Comparison of ENCODE assay signal across 7 mouse cellular contexts in genomic region chr14:20845577-20846088, GRCm38 (mm10). TPM values are rescaled to one million over a fixed set of nuclear protein-coding genes. Genes with fewer than 3 reads are reported as not detected.
DNase-seq lines count a peak whose midpoint lies in the region; ATAC-seq and TF ChIP-seq lines count a peak whose summit lies in the region.

No protein-coding gene starts in this region.

- no peak; the same call in 1 of the 2 replicates for TF ChIP-seq EP300 in CH12.LX (IDR thresholded peaks at IDR 0.05; ENCODE audit: low read length)

- WGBS in intestine, embryonic 16.5 days: 63% methylated on average over 9 of the region's 9 CpGs
- WGBS in macrophage (ENCODE audit: missing documents): 18% methylated on average over 9 of the region's 9 CpGs
- WGBS in forebrain, embryonic 10.5 days: 78% methylated on average over 9 of the region's 9 CpGs

- in situ Hi-C loops in CH12.LX (cut with MboI; ENCODE audit: low pct_ligation_motif_present, low pct_unique_long_range_greater_than_20kb, low sequenced_read_pairs): no loop called here

- peak overlapping the region; percentile 73 for H3K4me2 ChIP-seq in CH12.LX (ENCODE audit: insufficient read depth, low read depth, poor library complexity, severe bottlenecking)
- no peak overlapping the region for H3K4me2 ChIP-seq in intestine, embryonic 16.5 days (ENCODE audit: low read depth, low read length)

- no peaks in the 10 kb centered on the region for H3K36me3 ChIP-seq in CH12.LX (replicated peaks in 1 of 2; ENCODE audit: control insufficient read depth in 1 of 2, insufficient read depth in 1 of 2, low read length in 1 of 2)
- no peaks in the 10 kb centered on the region for H3K36me3 ChIP-seq in intestine, embryonic 16.5 days (ENCODE audit: control insufficient read depth, insufficient read depth, low read length)
- peaks cover 8% of the 10 kb centered on the region; the same call in 1 of the 2 replicates for H3K36me3 ChIP-seq in macrophage (ENCODE audit: inconsistent target)
- H3K36me3 ChIP-seq in forebrain, embryonic 10.5 days (replicated peaks): no peaks in the 10 kb centered on the region

- H3K27me3 ChIP-seq in CH12.LX (replicated peaks): no peaks in the 10 kb centered on the region
- no peaks in the 10 kb centered on the region for H3K27me3 ChIP-seq in intestine, embryonic 16.5 days (replicated peaks; ENCODE audit: control insufficient read depth, insufficient read depth, low read length)
- H3K27me3 ChIP-seq in forebrain, embryonic 10.5 days (ENCODE audit: poor library complexity, severe bottlenecking): no peaks in the 10 kb centered on the region

- H3K9ac ChIP-seq in CH12.LX (ENCODE audit: insufficient read depth, low read depth): peak overlapping the region; percentile 58
- H3K9ac ChIP-seq in intestine, embryonic 16.5 days (ENCODE audit: low read depth, low read length): 0 out of 2 replicates have a peak overlapping the region, but pooled peaks have one; percentile 22

- peak overlapping the region; percentile 78 for H3K27ac ChIP-seq in CH12.LX (ENCODE audit: insufficient read depth, low read depth)
- no peak overlapping the region for H3K27ac ChIP-seq in intestine, embryonic 16.5 days (ENCODE audit: low read length)
- H3K27ac ChIP-seq in macrophage: peak overlapping the region; percentile 83
- H3K27ac ChIP-seq in forebrain, embryonic 10.5 days: no peak overlapping the region

- H3K4me3 ChIP-seq in CH12.LX (replicated peaks in 1 of 3; ENCODE audit: low read depth in 2 of 3, low read length in 2 of 3, poor library complexity in 1 of 3) (peak overlapping the region; percentile 2 to 44 (median 21)), macrophage (ENCODE audit: inconsistent target) (no peak overlapping the region)
- H3K4me3 ChIP-seq in intestine, embryonic 16.5 days (ENCODE audit: low read length): no peak overlapping the region
- no peak overlapping the region for H3K4me3 ChIP-seq in forebrain, embryonic 10.5 days

- H3K79me2 ChIP-seq in CH12.LX (replicated peaks; ENCODE audit: control insufficient read depth, extremely low read depth, insufficient read depth, poor library complexity, severe bottlenecking): no peaks in the 10 kb centered on the region
- peaks cover 17% of the 10 kb centered on the region for H3K79me2 ChIP-seq in macrophage (ENCODE audit: inconsistent target)

- H3K9me3 ChIP-seq in CH12.LX (replicated peaks; ENCODE audit: low read length): no peaks in the 10 kb centered on the region
- no peaks in the 10 kb centered on the region for H3K9me3 ChIP-seq in intestine, embryonic 16.5 days (ENCODE audit: control insufficient read depth, low read length)
- H3K9me3 ChIP-seq in forebrain, embryonic 10.5 days: no peaks in the 10 kb centered on the region

- dilution Hi-C loops in CH12.LX (cut with MboI; ENCODE audit: extremely low pct_ligation_motif_present, extremely low pct_unique_long_range_greater_than_20kb, low sequenced_read_pairs): no loop called here

- DNase-seq in CH12.LX (ENCODE audit: extremely low read depth) (peak; percentile 76), ZHBTc4 (ENCODE audit: low read depth, low spot score) (peak; percentile 40), MN1 (ENCODE audit: low spot score) (no peak)
- DNase-seq in forebrain, embryonic 10.5 days (ENCODE audit: extremely low spot score, low spot score): no peak
- no peak for DNase-seq in cerebellum, adult 11 months

- no peak for ATAC-seq in intestine, embryonic 16.5 days

- TF ChIP-seq CTCF in CH12.LX (conservative IDR thresholded peaks at IDR 0.05 in 1 of 2, IDR thresholded peaks at IDR 0.05 in 1 of 2; ENCODE audit: low read depth in 2 of 2, low read length in 2 of 2): no peak

- no peak for TF ChIP-seq RAD21 in CH12.LX (IDR thresholded peaks at IDR 0.05; ENCODE audit: low read depth, low read length)

- TF ChIP-seq POLR2A in CH12.LX (IDR thresholded peaks at IDR 0.05; ENCODE audit: low read depth, low read length): peak; percentile 71

- H3K4me1 ChIP-seq in CH12.LX (ENCODE audit: control insufficient read depth in 1 of 2, insufficient read depth in 2 of 2): peaks cover 10 to 75% of the 10 kb centered on the region in 2 experiments; a peak in 3 of 4 replicates
- H3K4me1 ChIP-seq in intestine, embryonic 16.5 days (ENCODE audit: control insufficient read depth, insufficient read depth, low read length): no peaks in the 10 kb centered on the region
- no peaks in the 10 kb centered on the region; the same call in 1 of the 2 replicates for H3K4me1 ChIP-seq in forebrain, embryonic 10.5 days

TF ChIP-seq in CH12.LX, 34 proteins besides CTCF, POLR2A, EP300 and RAD21:
- TF ChIP-seq CHD1 (IDR thresholded peaks at IDR 0.05; ENCODE audit: low read depth, low read length): peak; percentile 76; the same call in 1 of the 2 replicates
- peak; percentile 38; the same call in 1 of the 2 replicates for TF ChIP-seq TCF12 (IDR thresholded peaks at IDR 0.05; ENCODE audit: low read depth, low read length)
- no peak for TF ChIP-seq USF1 (IDR thresholded peaks at IDR 0.05; ENCODE audit: low read depth, low read length)
- no peak for TF ChIP-seq BHLHE40 (IDR thresholded peaks at IDR 0.05; ENCODE audit: low read depth, low read length)
- TF ChIP-seq NRF1 (IDR thresholded peaks at IDR 0.05; ENCODE audit: low read depth, low read length): no peak
- TF ChIP-seq MAFK (IDR thresholded peaks at IDR 0.05; ENCODE audit: insufficient replicate concordance, low read length): no peak
- TF ChIP-seq GABPA (IDR thresholded peaks at IDR 0.05; ENCODE audit: insufficient replicate concordance, low read depth, low read length): no peak
- 0 out of 2 replicates have a peak, but pooled peaks have one; percentile 60 for TF ChIP-seq UBTF (IDR thresholded peaks at IDR 0.05; ENCODE audit: low read depth, low read length)
- TF ChIP-seq RCOR1 (conservative IDR thresholded peaks at IDR 0.05; ENCODE audit: low read depth, low read length): no peak; the same call in 1 of the 2 replicates
- TF ChIP-seq SIN3A (IDR thresholded peaks at IDR 0.05; ENCODE audit: low read length): peak; percentile 16; the same call in 1 of the 2 replicates
- TF ChIP-seq ZNF384 (IDR thresholded peaks at IDR 0.05; ENCODE audit: low read depth, low read length): no peak
- TF ChIP-seq MEF2A (IDR thresholded peaks at IDR 0.05; ENCODE audit: borderline replicate concordance, low read depth, low read length): no peak; the same call in 1 of the 2 replicates
- peak; percentile 9; the same call in 1 of the 2 replicates for TF ChIP-seq MAZ (IDR thresholded peaks at IDR 0.05; ENCODE audit: low read depth, low read length)
- no peak for TF ChIP-seq E2F4 (IDR thresholded peaks at IDR 0.05; ENCODE audit: insufficient replicate concordance, low read depth, low read length)
- no peak for TF ChIP-seq KAT2A (IDR thresholded peaks at IDR 0.05; ENCODE audit: insufficient replicate concordance, low read length)
- TF ChIP-seq CHD2 (IDR thresholded peaks at IDR 0.05; ENCODE audit: low read length): peak; percentile 43; the same call in 1 of the 2 replicates
- peak; percentile 86 for TF ChIP-seq ELF1 (IDR thresholded peaks at IDR 0.05; ENCODE audit: low read depth, low read length)
- peak; percentile 76; the same call in 1 of the 2 replicates for TF ChIP-seq ZMIZ1 (IDR thresholded peaks at IDR 0.05; ENCODE audit: low read depth, low read length)
- no peak for TF ChIP-seq MXI1 (IDR thresholded peaks at IDR 0.05; ENCODE audit: low read depth, low read length)
- no peak; the same call in 1 of the 2 replicates for TF ChIP-seq MYC (IDR thresholded peaks at IDR 0.05; ENCODE audit: low read depth, low read length)
- TF ChIP-seq ETS1 (conservative IDR thresholded peaks at IDR 0.05; ENCODE audit: low read depth, low read length): no peak
- 0 out of 2 replicates have a peak, but pooled peaks have one; percentile 53 for TF ChIP-seq IRF4 (IDR thresholded peaks at IDR 0.05; ENCODE audit: low read depth, low read length)
- TF ChIP-seq TBP (conservative IDR thresholded peaks at IDR 0.05; ENCODE audit: low read depth, low read length): peak; percentile 41

RNA-seq across cellular contexts. Expression of gene Plau, which starts 9.2 kb away (rescaled TPM):
- total RNA-seq in CH12.LX (2012; rRNA removed) (2.4 and 3.2 TPM in 2 replicates), CH12.LX (2014; rRNA removed) (1.4 and 1.8 TPM in 2 replicates)
- polyA plus RNA-seq in CH12.LX (2012; ENCODE audit: insufficient read length, low read depth) (2.8 TPM in 2 replicates), macrophage (2018) (44.2 to 693 TPM (median 52.7 TPM) in 3 replicates)
- 2.7 and 2.9 TPM in 2 replicates for polyA plus RNA-seq in intestine, embryonic 16.5 days (2015; fragmentation: Nextera tagmentation; extraction: Ambion mirVana)
- total RNA-seq in macrophage (2018; cell fraction: chromatin; rRNA removed): 100 to 1,000 TPM in 7 of 26 experiments, 10 to 100 TPM in 18, 1 to 10 TPM in 1; 9.6 to 345 (median 38.2) TPM
- 100 to 1,000 TPM in 7 of 26 experiments, 10 to 100 TPM in 19; 41.3 to 309 (median 83.1) TPM for total RNA-seq in macrophage (2018; cell fraction: cytosol; rRNA removed)
- 100 to 1,000 TPM in 13 of 26 experiments, 10 to 100 TPM in 13; 32.6 to 727 (median 100) TPM for total RNA-seq in macrophage (2018; cell fraction: nucleus; rRNA removed)
- polyA plus RNA-seq in forebrain, embryonic 10.5 days (2016; fragmentation: Nextera tagmentation; extraction: Ambion mirVana): 0.40 and 0.59 TPM in 2 replicates

RNA-seq across cellular contexts. Expression of gene Camk2g, which starts 51.7 kb away (rescaled TPM):
- total RNA-seq in CH12.LX (2012; rRNA removed) (18.5 and 19.8 TPM in 2 replicates), CH12.LX (2014; rRNA removed) (15.7 and 17.1 TPM in 2 replicates)
- polyA plus RNA-seq in CH12.LX (2012; ENCODE audit: insufficient read length, low read depth) (33.1 and 34.7 TPM in 2 replicates), macrophage (2018) (12.2 to 24.7 TPM (median 16.2 TPM) in 3 replicates)
- polyA plus RNA-seq in intestine, embryonic 16.5 days (2015; fragmentation: Nextera tagmentation; extraction: Ambion mirVana): 33.6 and 35.8 TPM in 2 replicates
- 100 to 1,000 TPM in 3 of 26 experiments, 10 to 100 TPM in 23; 14.3 to 109 (median 64.6) TPM for total RNA-seq in macrophage (2018; cell fraction: chromatin; rRNA removed)
- 10 to 100 TPM in 19 of 26 experiments, 1 to 10 TPM in 7; 4.5 to 18.4 (median 13.5) TPM for total RNA-seq in macrophage (2018; cell fraction: cytosol; rRNA removed)
- 10 to 100 TPM in 25 of 26 experiments, 1 to 10 TPM in 1; 7.4 to 72.9 (median 29.9) TPM for total RNA-seq in macrophage (2018; cell fraction: nucleus; rRNA removed)
- polyA plus RNA-seq in forebrain, embryonic 10.5 days (2016; fragmentation: Nextera tagmentation; extraction: Ambion mirVana): 33.0 and 37.8 TPM in 2 replicates

Comparison
In these comparisons a context has a peak if more than half of its experiments do, and no peak if none do; other contexts are left out.
1. DNase-seq: peak in CH12.LX (single experiment) and ZHBTc4 (single experiment); none in forebrain, embryonic 10.5 days (single experiment), cerebellum, adult 11 months (single experiment) and MN1 (single experiment).
2. H3K27ac ChIP-seq: peak in CH12.LX (single experiment) and macrophage (single experiment); none in intestine, embryonic 16.5 days (single experiment) and forebrain, embryonic 10.5 days (single experiment).
3. H3K4me3 ChIP-seq: peak in CH12.LX (3 of 3); none in intestine, embryonic 16.5 days (single experiment), macrophage (single experiment) and forebrain, embryonic 10.5 days (single experiment).
4. RNA of gene Plau, which starts 9.2 kb away (polyA plus RNA-seq): 44.2 to 693 TPM in macrophage; 2.8 TPM in CH12.LX, 2.7 to 2.9 TPM in intestine, embryonic 16.5 days and 0.40 to 0.59 TPM in forebrain, embryonic 10.5 days; every median in the first group is over 10 times any median in the second.